Mouse (Mus musculus): ENCODE results near the gene Hnrnpc.

- no peak for TF ChIP-seq CTCF (IDR thresholded peaks at IDR 0.05; ENCODE audit: low read depth)
- TF ChIP-seq EP300 (optimal IDR thresholded peaks at IDR 0.05): no peak
These were observed 79.7 kb downstream of the Hnrnpc start for GRCm38 (mm10) chr14:52024133-52024532.

All from stomach, postnatal 0 days (tissue).